Mouse (Mus musculus) hindbrain, embryonic 14.5 days (tissue): ENCODE results near the gene 1810010D01Rik. TPM values are rescaled to one million over a fixed set of nuclear protein-coding genes. Genes with fewer than 3 reads are reported as not detected.

Experiments
- ATAC-seq: fragments of 200-750 bp; cut with Nextera tagmentation; 2 replicates; pipeline ENCODE4 v1.8.0; 2017; ENCODE audit warnings: moderate number of reproducible peaks, mild to moderate bottlenecking, moderate TSS enrichment, moderate library complexity; ENCODE audit not compliant: low FRiP score
- DNase-seq: peaks from one replicate; pipeline ENCODE4 v3.0.0-alpha.2; 2015; ENCODE audit warnings: low spot score
- H3K27ac ChIP-seq: fragments of 300-500 bp; sonication (generic); 2 replicates; pipeline ENCODE4 v1.5.1; 2014; ENCODE audit warnings: mild to moderate bottlenecking, moderate library complexity
- H3K27me3 ChIP-seq: fragments of 300-500 bp; sonication (generic); 2 replicates; pipeline ENCODE4 v1.6.1; 2014; ENCODE audit warnings: mild to moderate bottlenecking, low read length, mixed read lengths; ENCODE audit not compliant: control insufficient read depth, insufficient read depth
- H3K36me3 ChIP-seq: fragments of 300-500 bp; sonication (generic); replicated peaks from 2 replicates; pipeline ENCODE4 v1.6.1; 2014; ENCODE audit not compliant: control insufficient read depth, insufficient read depth
- H3K4me1 ChIP-seq: fragments of 300-500 bp; sonication (generic); replicated peaks from 2 replicates; pipeline ENCODE4 v1.6.1; 2014; ENCODE audit warnings: antibody characterized with exemption, low read length, mixed read lengths; ENCODE audit not compliant: control insufficient read depth, insufficient read depth
- H3K4me2 ChIP-seq: fragments of 300-500 bp; sonication (generic); replicated peaks from 2 replicates; pipeline ENCODE4 v1.6.1; 2014; ENCODE audit warnings: mild to moderate bottlenecking, moderate library complexity
- H3K4me3 ChIP-seq: fragments of 300-500 bp; sonication (generic); replicated peaks from 2 replicates; pipeline ENCODE4 v1.5.1; 2014; ENCODE audit warnings: mild to moderate bottlenecking, low read length
- H3K9ac ChIP-seq: fragments of 300-500 bp; sonication (generic); 2 replicates; pipeline ENCODE4 v1.6.1; 2014
- H3K9me3 ChIP-seq: fragments of 300-500 bp; sonication (generic); 2 replicates; pipeline ENCODE4 v1.6.1; 2016; ENCODE audit warnings: low read length; ENCODE audit not compliant: control insufficient read depth
- WGBS: fragments of 180-500 bp; shearing (Covaris S2); extraction: QIAGEN DNeasy Blood & Tissue Kit; methylation state at CpG from one replicate; pipeline ENCODE4 v1.1.7; 2014; 5-methylcytosine and 5-hydroxymethylcytosine counted together
- polyA plus RNA-seq: library from polyadenylated mRNA; unstranded; fragments of >200 nt; fragmentation: Nextera tagmentation; extraction: Ambion mirVana; gene quantifications from 2 replicates; pipeline ENCODE4 v1.2.1, GENCODE M21; 2014

The 1810010D01Rik gene
- polyA plus RNA-seq, 1 experiment from 2014 or later, result not detected

- Histone ChIP-seq H3K9ac (no peak overlapping the region), H3K4me2 (no peak overlapping the region), H3K4me3 (no peak overlapping the region), H3K36me3 (no peaks in the 10 kb centered on the region), H3K27me3 (no peaks in the 10 kb centered on the region), H3K27ac (no peak overlapping the region), H3K4me1 (0 out of 2 replicates have a peak, but pooled peaks cover 7% of the 10 kb centered on the region), H3K9me3 (no peaks in the 10 kb centered on the region)
- ATAC-seq (no peak), DNase-seq (no peak)
- WGBS, result 48% methylated on average over 4 of the region's 4 CpGs
These were observed 25.5 kb downstream of the 1810010D01Rik start for GRCm38 (mm10) chr7:145182388-145182787.

- Histone ChIP-seq H3K4me3 (no peak overlapping the region), H3K27me3 (no peaks in the 10 kb centered on the region), H3K4me2 (no peak overlapping the region), H3K36me3 (no peaks in the 10 kb centered on the region), H3K4me1 (0 out of 2 replicates have a peak, but pooled peaks cover 7% of the 10 kb centered on the region), H3K9me3 (no peaks in the 10 kb centered on the region), H3K9ac (no peak overlapping the region), H3K27ac (no peak overlapping the region)
- no peak for ATAC-seq
- WGBS, result 47% methylated on average over 11 of the region's 11 CpGs
- peak; percentile 41 for DNase-seq
These were observed 26.4 kb downstream of the 1810010D01Rik start for GRCm38 (mm10) chr7:145181376-145182034.

GRCm38 (mm10) chr7:145179691-145180091 lies 28.2 kb downstream of the 1810010D01Rik start:
- no peak overlapping the region for H3K27ac ChIP-seq
- 53% methylated on average over 5 of the region's 5 CpGs for WGBS
- H3K36me3 ChIP-seq, result no peaks in the 10 kb centered on the region
- H3K4me2 ChIP-seq, result no peak overlapping the region
- no peak for ATAC-seq
- DNase-seq, result no peak
- no peak overlapping the region for H3K4me3 ChIP-seq
- no peaks in the 10 kb centered on the region for H3K27me3 ChIP-seq
- no peak overlapping the region for H3K9ac ChIP-seq
- H3K4me1 ChIP-seq, result 0 out of 2 replicates have a peak, but pooled peaks cover 7% of the 10 kb centered on the region
- H3K9me3 ChIP-seq, result no peaks in the 10 kb centered on the region

GRCm38 (mm10) chr7:145176750-145177589 lies 30.9 kb downstream of the 1810010D01Rik start:
- Histone ChIP-seq H3K27ac (no peak overlapping the region), H3K4me3 (no peak overlapping the region), H3K27me3 (no peaks in the 10 kb centered on the region), H3K4me1 (peaks cover 11% of the 10 kb centered on the region; the same call in 1 of the 2 replicates), H3K36me3 (no peaks in the 10 kb centered on the region), H3K9me3 (no peaks in the 10 kb centered on the region), H3K9ac (no peak overlapping the region), H3K4me2 (no peak overlapping the region)
- 29% methylated on average over 15 of the region's 15 CpGs for WGBS
- ATAC-seq (0 out of 2 replicates have a peak, but pooled peaks have one; percentile 37), DNase-seq (no peak)

- Histone ChIP-seq H3K36me3 (no peaks in the 10 kb centered on the region), H3K27ac (no peak overlapping the region), H3K4me1 (peaks cover 4% of the 10 kb centered on the region; the same call in 1 of the 2 replicates), H3K4me2 (peak overlapping the region; percentile 28), H3K9ac (0 out of 2 replicates have a peak overlapping the region, but pooled peaks have one; percentile 36), H3K27me3 (no peaks in the 10 kb centered on the region), H3K9me3 (no peaks in the 10 kb centered on the region), H3K4me3 (no peak overlapping the region)
- WGBS, result 15% methylated on average over 15 of the region's 15 CpGs
- no peak for DNase-seq
- no peak for ATAC-seq
These were observed 34.4 kb downstream of the 1810010D01Rik start for GRCm38 (mm10) chr7:145173563-145173962.

GRCm38 (mm10) chr7:145173116-145173515 lies 34.8 kb downstream of the 1810010D01Rik start:
- H3K27ac ChIP-seq, result no peak overlapping the region
- WGBS, result 2% methylated on average over 12 of the region's 12 CpGs
- 0 out of 2 replicates have a peak overlapping the region, but pooled peaks have one; percentile 36 for H3K9ac ChIP-seq

GRCm38 (mm10) chr7:145169703-145170102 lies 38.2 kb downstream of the 1810010D01Rik start:
- Histone ChIP-seq H3K27me3 (no peaks in the 10 kb centered on the region), H3K9me3 (no peaks in the 10 kb centered on the region), H3K27ac (no peak overlapping the region), H3K9ac (no peak overlapping the region), H3K4me2 (no peak overlapping the region), H3K4me1 (peaks cover 4% of the 10 kb centered on the region; the same call in 1 of the 2 replicates), H3K36me3 (no peaks in the 10 kb centered on the region), H3K4me3 (no peak overlapping the region)
- DNase-seq, result no peak
- WGBS, result 51% methylated on average over 3 of the region's 3 CpGs
- ATAC-seq, result peak; percentile 46; the same call in 1 of the 2 replicates

More at GRCm38 (mm10) chr7:145173116-145173515, 34.8 kb downstream of the 1810010D01Rik start:
- DNase-seq (peak; percentile 40), ATAC-seq (peak; percentile 76)
- H3K9me3 ChIP-seq, result no peaks in the 10 kb centered on the region
- no peaks in the 10 kb centered on the region for H3K36me3 ChIP-seq
- no peaks in the 10 kb centered on the region for H3K27me3 ChIP-seq
- H3K4me1 ChIP-seq, result peaks cover 4% of the 10 kb centered on the region; the same call in 1 of the 2 replicates
- peak overlapping the region; percentile 28 for H3K4me2 ChIP-seq
- H3K4me3 ChIP-seq, result no peak overlapping the region

- H3K27me3 ChIP-seq, result no peaks in the 10 kb centered on the region
- peak overlapping the region; percentile 18; the same call in 1 of the 2 replicates for H3K9ac ChIP-seq
- no peak for ATAC-seq
- peaks cover 12% of the 10 kb centered on the region; the same call in 1 of the 2 replicates for H3K4me1 ChIP-seq
- WGBS, result 15% methylated on average over 13 of the region's 13 CpGs
- no peaks in the 10 kb centered on the region for H3K36me3 ChIP-seq
- no peak overlapping the region for H3K27ac ChIP-seq
- peak; percentile 50 for DNase-seq
- no peak overlapping the region for H3K4me2 ChIP-seq
- H3K4me3 ChIP-seq, result no peak overlapping the region
- no peaks in the 10 kb centered on the region for H3K9me3 ChIP-seq
These were observed 48.4 kb downstream of the 1810010D01Rik start for GRCm38 (mm10) chr7:145159283-145160240.
